Mouse (Mus musculus): ENCODE measurements at regions not wholly inside any gene's neighbourhood (a gene's known extent, or its start where the extent isn't known, plus 50 kb on each side); places are given as distances from the start of the nearest gene placed in this dataset.

DNA sequence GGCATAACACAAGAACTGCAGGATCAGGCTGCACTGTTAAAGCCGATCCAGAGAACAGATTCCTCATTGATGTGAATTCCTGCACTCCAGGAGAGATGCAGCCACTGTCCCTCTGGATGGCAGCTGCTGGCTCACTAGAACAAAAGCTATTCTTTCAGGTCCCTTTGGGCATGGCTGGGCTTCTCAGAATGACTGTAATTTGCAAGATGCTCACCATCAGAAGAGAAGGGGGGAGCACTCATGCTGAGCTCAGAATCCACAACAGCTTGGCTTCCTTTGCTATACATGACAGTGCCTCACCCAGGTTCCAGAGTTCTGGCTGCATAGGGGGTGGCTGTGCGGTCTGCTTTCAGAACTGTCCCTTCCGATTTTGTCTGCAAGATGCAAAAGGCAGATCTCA lies 57.8 kb upstream of the Chd6 start:
- TF ChIP-seq CTCF (conservative IDR thresholded peaks at IDR 0.05; ENCODE audit: insufficient read depth, insufficient read length, low read depth, low read length): no peak
- no peak for TF ChIP-seq POLR2A (IDR thresholded peaks at IDR 0.05; ENCODE audit: low read depth, low read length)

Data from kidney, adult 2 months (tissue).